Mouse (Mus musculus): ENCODE measurements at regions not wholly inside any gene's neighbourhood (a gene's known extent, or its start where the extent isn't known, plus 50 kb on each side); places are given as distances from the start of the nearest gene placed in this dataset.
A peak's percentile ranks its signal among the peaks of the same experiment; 100 is the strongest.

GRCm38 (mm10) chr12:112422177-112422576 lies 67.1 kb upstream of the A530016L24Rik start:
- H3K36me3 ChIP-seq: no peaks in the 10 kb centered on the region
- H3K4me1 ChIP-seq (replicated peaks): no peaks in the 10 kb centered on the region
- 85% methylated on average over 9 of the region's 9 CpGs for WGBS
- ATAC-seq (ENCODE audit: insufficient number of reproducible peaks, low FRiP score): no peak
- no peak overlapping the region for H3K4me3 ChIP-seq
- H3K9me3 ChIP-seq (replicated peaks): no peaks in the 10 kb centered on the region
- no peak overlapping the region for H3K4me2 ChIP-seq
- H3K27me3 ChIP-seq (replicated peaks): peaks cover 5% of the 10 kb centered on the region; the same call in 1 of the 2 replicates
- no peak overlapping the region for H3K9ac ChIP-seq
- H3K27ac ChIP-seq (ENCODE audit: poor library complexity, severe bottlenecking): no peak overlapping the region

- 84% methylated on average over 6 of the region's 6 CpGs for WGBS
Measured at GRCm38 (mm10) chr12:112424150-112424549, 65.1 kb upstream of the A530016L24Rik start.

GRCm38 (mm10) chr12:112426681-112427080 lies 62.6 kb upstream of the A530016L24Rik start:
- Histone ChIP-seq H3K27me3 (replicated peaks) (peaks cover 14% of the 10 kb centered on the region; the same call in 1 of the 2 replicates), H3K27ac (ENCODE audit: poor library complexity, severe bottlenecking) (no peak overlapping the region), H3K9me3 (replicated peaks) (no peaks in the 10 kb centered on the region), H3K4me2 (no peak overlapping the region), H3K4me3 (no peak overlapping the region), H3K36me3 (no peaks in the 10 kb centered on the region), H3K9ac (no peak overlapping the region), H3K4me1 (replicated peaks) (no peaks in the 10 kb centered on the region)
- ATAC-seq (ENCODE audit: insufficient number of reproducible peaks, low FRiP score): no peak
- WGBS: 82% methylated on average over 9 of the region's 9 CpGs

More at GRCm38 (mm10) chr12:112424150-112424549, 65.1 kb upstream of the A530016L24Rik start:
- no peak for ATAC-seq (ENCODE audit: insufficient number of reproducible peaks, low FRiP score)
- Histone ChIP-seq H3K27ac (ENCODE audit: poor library complexity, severe bottlenecking) (no peak overlapping the region), H3K4me3 (no peak overlapping the region), H3K4me2 (no peak overlapping the region), H3K9me3 (replicated peaks) (no peaks in the 10 kb centered on the region), H3K9ac (no peak overlapping the region), H3K27me3 (replicated peaks) (peaks cover 11% of the 10 kb centered on the region; the same call in 1 of the 2 replicates), H3K4me1 (replicated peaks) (no peaks in the 10 kb centered on the region), H3K36me3 (no peaks in the 10 kb centered on the region)

GRCm38 (mm10) chr12:112430104-112430846 lies 59.0 kb upstream of the A530016L24Rik start:
- H3K27ac ChIP-seq (ENCODE audit: poor library complexity, severe bottlenecking): no peak overlapping the region
- H3K4me1 ChIP-seq (replicated peaks): peaks cover 5% of the 10 kb centered on the region; the same call in 1 of the 2 replicates
- no peaks in the 10 kb centered on the region for H3K36me3 ChIP-seq
- H3K4me3 ChIP-seq: no peak overlapping the region
- H3K9ac ChIP-seq: no peak overlapping the region
- H3K9me3 ChIP-seq (replicated peaks): no peaks in the 10 kb centered on the region
- no peak for ATAC-seq (ENCODE audit: insufficient number of reproducible peaks, low FRiP score)
- peaks cover 24% of the 10 kb centered on the region; the same call in 1 of the 2 replicates for H3K27me3 ChIP-seq (replicated peaks)
- WGBS: 65% methylated on average over 22 of the region's 22 CpGs
- no peak overlapping the region for H3K4me2 ChIP-seq

- peaks cover 5% of the 10 kb centered on the region; the same call in 1 of the 2 replicates for H3K4me1 ChIP-seq (replicated peaks)
- no peak for ATAC-seq (ENCODE audit: insufficient number of reproducible peaks, low FRiP score)
- peaks cover 14% of the 10 kb centered on the region; the same call in 1 of the 2 replicates for H3K27me3 ChIP-seq (replicated peaks)
- H3K27ac ChIP-seq (ENCODE audit: poor library complexity, severe bottlenecking): no peak overlapping the region
- WGBS: 46% methylated on average over 12 of the region's 12 CpGs
- no peaks in the 10 kb centered on the region for H3K36me3 ChIP-seq
- no peaks in the 10 kb centered on the region for H3K9me3 ChIP-seq (replicated peaks)
- no peak overlapping the region for H3K4me2 ChIP-seq
- no peak overlapping the region for H3K9ac ChIP-seq
- no peak overlapping the region for H3K4me3 ChIP-seq
Measured at GRCm38 (mm10) chr12:112433315-112433714, 55.9 kb upstream of the A530016L24Rik start.

- H3K9ac ChIP-seq: no peak overlapping the region
- H3K9me3 ChIP-seq (replicated peaks): no peaks in the 10 kb centered on the region
- 46% methylated on average over 3 of the region's 3 CpGs for WGBS
- no peak overlapping the region for H3K27ac ChIP-seq (ENCODE audit: poor library complexity, severe bottlenecking)
- peak; percentile 54; the same call in 1 of the 2 replicates for ATAC-seq (ENCODE audit: insufficient number of reproducible peaks, low FRiP score)
- H3K4me1 ChIP-seq (replicated peaks): peaks cover 5% of the 10 kb centered on the region; the same call in 1 of the 2 replicates
- H3K4me2 ChIP-seq: no peak overlapping the region
- peaks cover 10% of the 10 kb centered on the region; the same call in 1 of the 2 replicates for H3K27me3 ChIP-seq (replicated peaks)
- no peaks in the 10 kb centered on the region for H3K36me3 ChIP-seq
- no peak overlapping the region for H3K4me3 ChIP-seq
Measured at GRCm38 (mm10) chr12:112434673-112435294, 54.5 kb upstream of the A530016L24Rik start.

- H3K36me3 ChIP-seq: no peaks in the 10 kb centered on the region
- 69% methylated on average over 21 of the region's 21 CpGs for WGBS
- H3K27me3 ChIP-seq (replicated peaks): peaks cover 13% of the 10 kb centered on the region; the same call in 1 of the 2 replicates
- no peak for ATAC-seq (ENCODE audit: insufficient number of reproducible peaks, low FRiP score)
- no peak overlapping the region for H3K4me3 ChIP-seq
- H3K4me2 ChIP-seq: no peak overlapping the region
- H3K4me1 ChIP-seq (replicated peaks): peaks cover 5% of the 10 kb centered on the region; the same call in 1 of the 2 replicates
- no peak overlapping the region for H3K27ac ChIP-seq (ENCODE audit: poor library complexity, severe bottlenecking)
- H3K9ac ChIP-seq: no peak overlapping the region
- H3K9me3 ChIP-seq (replicated peaks): no peaks in the 10 kb centered on the region
Measured at GRCm38 (mm10) chr12:112435295-112436110, 53.7 kb upstream of the A530016L24Rik start.

- WGBS: 53% methylated on average over 3 of the region's 3 CpGs
- peaks cover 5% of the 10 kb centered on the region; the same call in 1 of the 2 replicates for H3K4me1 ChIP-seq (replicated peaks)
- H3K9ac ChIP-seq: no peak overlapping the region
- no peak overlapping the region for H3K27ac ChIP-seq (ENCODE audit: poor library complexity, severe bottlenecking)
- H3K4me3 ChIP-seq: no peak overlapping the region
- no peak for ATAC-seq (ENCODE audit: insufficient number of reproducible peaks, low FRiP score)
- no peaks in the 10 kb centered on the region for H3K36me3 ChIP-seq
- H3K9me3 ChIP-seq (replicated peaks): no peaks in the 10 kb centered on the region
- H3K4me2 ChIP-seq: no peak overlapping the region
- H3K27me3 ChIP-seq (replicated peaks): peaks cover 18% of the 10 kb centered on the region; the same call in 1 of the 2 replicates
Measured at GRCm38 (mm10) chr12:112437046-112437445, 52.2 kb upstream of the A530016L24Rik start.

- 75% methylated on average over 8 of the region's 8 CpGs for WGBS
- no peak overlapping the region for H3K9ac ChIP-seq
Measured at GRCm38 (mm10) chr12:112438206-112438605, 51.0 kb upstream of the A530016L24Rik start.

More at GRCm38 (mm10) chr12:112438206-112438605, 51.0 kb upstream of the A530016L24Rik start:
- no peaks in the 10 kb centered on the region for H3K36me3 ChIP-seq
- ATAC-seq (ENCODE audit: insufficient number of reproducible peaks, low FRiP score): no peak
- no peak overlapping the region for H3K27ac ChIP-seq (ENCODE audit: poor library complexity, severe bottlenecking)
- H3K4me1 ChIP-seq (replicated peaks): peaks cover 5% of the 10 kb centered on the region; the same call in 1 of the 2 replicates
- H3K4me2 ChIP-seq: no peak overlapping the region
- H3K9me3 ChIP-seq (replicated peaks): no peaks in the 10 kb centered on the region
- peaks cover 12% of the 10 kb centered on the region; the same call in 1 of the 2 replicates for H3K27me3 ChIP-seq (replicated peaks)
- H3K4me3 ChIP-seq: no peak overlapping the region

Measured in heart, embryonic 12.5 days (tissue).